Mouse (Mus musculus) lung, embryonic 14.5 days (tissue): ENCODE results near the gene Bmp7. TPM values are rescaled to one million over a fixed set of nuclear protein-coding genes. Genes with fewer than 3 reads are reported as not detected.

Experiments used
- ATAC-seq: fragments of 200-750 bp; cut with Nextera tagmentation; 2 replicates; pipeline ENCODE4 v1.8.0; 2017; ENCODE audit warnings: mild to moderate bottlenecking, moderate TSS enrichment, moderate library complexity; ENCODE audit not compliant: insufficient read depth
- DNase-seq: peaks from one replicate; pipeline ENCODE4 v3.0.0-alpha.2; 2015
- H3K27ac ChIP-seq: fragments of 300-500 bp; sonication (generic); 2 replicates; pipeline ENCODE4 v1.5.1; 2014; ENCODE audit warnings: low read depth, mild to moderate bottlenecking, moderate library complexity
- H3K27me3 ChIP-seq: fragments of 300-500 bp; sonication (generic); 2 replicates; pipeline ENCODE4 v1.6.1; 2014; ENCODE audit warnings: low read length, control low read depth; ENCODE audit not compliant: insufficient read depth
- H3K36me3 ChIP-seq: fragments of 300-500 bp; sonication (generic); 2 replicates; pipeline ENCODE4 v1.6.1; 2014; ENCODE audit warnings: control low read depth; ENCODE audit not compliant: insufficient read depth
- H3K4me1 ChIP-seq: fragments of 300-500 bp; sonication (generic); 2 replicates; pipeline ENCODE4 v1.6.1; 2014; ENCODE audit warnings: antibody characterized with exemption, control low read depth; ENCODE audit not compliant: insufficient read depth
- H3K4me2 ChIP-seq: fragments of 300-500 bp; sonication (generic); 2 replicates; pipeline ENCODE4 v1.6.1; 2014; ENCODE audit warnings: mild to moderate bottlenecking
- H3K4me3 ChIP-seq: fragments of 300-500 bp; sonication (generic); 2 replicates; pipeline ENCODE4 v1.5.1; 2014; ENCODE audit warnings: low read depth, low read length
- H3K9ac ChIP-seq: fragments of 300-500 bp; sonication (generic); 2 replicates; pipeline ENCODE4 v1.6.1; 2014
- H3K9me3 ChIP-seq: fragments of 300-500 bp; sonication (generic); 2 replicates; pipeline ENCODE4 v1.6.1; 2016; ENCODE audit warnings: low read depth, low read length, control low read depth
- CTCF ChIP-seq: IDR thresholded peaks from 2 replicates; pipeline ENCODE4 v1.5.1; 2016; ENCODE audit warnings: antibody characterized with exemption, low read depth
- WGBS: fragments of 180-500 bp; shearing (Covaris S2); extraction: QIAGEN DNeasy Blood & Tissue Kit; methylation state at CpG from one replicate; pipeline ENCODE4 v1.1.7; 2014; 5-methylcytosine and 5-hydroxymethylcytosine counted together
- polyA plus RNA-seq: library from polyadenylated mRNA; unstranded; fragments of >200 nt; fragmentation: Nextera tagmentation; extraction: Ambion mirVana; gene quantifications from 2 replicates; pipeline ENCODE4 v1.2.1, GENCODE M21; 2014

Gene Bmp7
- polyA plus RNA-seq, 1 experiment from 2014 or later, result 10.7 TPM

DNA sequence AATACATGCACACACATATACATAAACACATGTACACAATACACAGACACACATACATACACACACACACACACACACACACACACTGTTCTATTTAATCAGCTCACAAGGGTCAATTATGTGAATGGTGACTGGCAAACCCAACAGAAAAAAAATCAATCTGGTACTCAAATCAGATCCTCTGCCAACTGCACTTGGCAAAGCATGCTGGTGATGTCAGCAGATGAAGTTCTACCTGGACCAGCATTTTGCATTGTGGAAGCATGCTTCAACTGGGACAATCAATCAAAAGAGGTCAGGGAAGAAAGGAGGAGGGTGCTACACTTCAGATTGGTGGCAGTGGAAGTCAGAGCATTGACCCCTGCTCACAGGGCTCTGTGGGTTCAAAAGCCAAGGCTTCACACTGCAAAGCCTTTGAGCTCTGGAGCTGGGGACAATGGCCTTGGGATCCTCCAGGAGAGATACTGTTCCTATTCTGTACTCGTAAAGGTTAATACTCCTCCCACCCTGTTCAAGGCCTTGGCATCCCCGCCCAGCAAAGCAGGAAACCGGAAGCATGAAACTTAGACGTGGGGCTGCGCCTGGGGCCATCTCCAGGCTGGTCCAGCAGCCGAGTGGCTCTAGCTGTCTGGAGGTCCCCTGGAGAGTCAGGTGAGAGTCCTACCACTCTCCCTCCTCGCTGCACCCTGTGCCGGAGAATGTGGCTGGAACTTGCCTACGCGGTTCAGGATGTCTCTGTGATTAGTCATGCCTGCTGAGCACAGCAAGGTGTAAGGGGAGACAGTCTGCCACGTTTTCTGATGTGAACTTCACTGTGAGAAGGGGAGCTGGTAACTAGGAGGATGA lies 99.0 kb downstream of the Bmp7 start:
- Histone ChIP-seq H3K9ac (no peak overlapping the region), H3K36me3 (no peaks in the 10 kb centered on the region), H3K4me3 (no peak overlapping the region), H3K4me2 (no peak overlapping the region), H3K4me1 (no peaks in the 10 kb centered on the region), H3K9me3 (no peaks in the 10 kb centered on the region), H3K27ac (no peak overlapping the region), H3K27me3 (no peaks in the 10 kb centered on the region)
- ATAC-seq (no peak), DNase-seq (no peak)
- WGBS, result 60% methylated on average over 11 of the region's 11 CpGs
- TF ChIP-seq CTCF, result no peak

DNA sequence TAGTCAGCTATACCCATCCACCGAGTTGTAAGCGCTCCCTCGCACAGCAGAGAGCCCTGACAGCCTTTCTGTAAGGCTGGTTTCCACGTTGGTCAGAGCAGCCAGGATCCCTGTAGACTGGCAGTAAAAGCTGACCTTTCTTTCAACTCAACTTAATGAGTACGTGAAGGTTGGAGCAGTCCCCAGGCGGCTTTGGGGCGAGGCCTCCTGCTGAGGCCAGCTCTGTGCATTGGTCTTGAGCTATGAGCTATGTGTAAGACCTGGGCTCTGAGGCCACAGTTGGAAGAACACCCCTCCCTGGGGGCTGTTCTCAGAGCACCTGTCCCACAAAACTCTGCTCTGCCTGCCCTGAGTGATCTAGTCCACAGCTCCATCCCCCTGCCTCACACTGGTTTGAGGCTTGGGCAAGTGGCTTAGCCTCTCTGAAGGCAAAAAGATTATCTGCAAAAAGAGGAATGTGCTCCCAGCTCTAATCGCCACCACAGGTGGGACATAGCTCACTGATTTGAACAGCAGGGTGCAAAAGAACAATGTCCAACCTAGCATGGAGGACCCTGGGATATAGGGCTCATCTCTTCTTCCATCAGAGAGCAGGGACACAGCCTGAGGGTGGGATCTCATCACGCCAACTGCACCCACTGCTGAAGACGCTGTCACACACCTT lies 100.7 kb downstream of the Bmp7 start:
- Histone ChIP-seq H3K9ac (no peak overlapping the region), H3K27me3 (no peaks in the 10 kb centered on the region), H3K36me3 (no peaks in the 10 kb centered on the region), H3K4me2 (no peak overlapping the region), H3K9me3 (no peaks in the 10 kb centered on the region), H3K4me3 (no peak overlapping the region), H3K27ac (no peak overlapping the region), H3K4me1 (no peaks in the 10 kb centered on the region)
- no peak for TF ChIP-seq CTCF
- DNase-seq (no peak), ATAC-seq (no peak)
- 44% methylated on average over 10 of the region's 10 CpGs for WGBS

DNA sequence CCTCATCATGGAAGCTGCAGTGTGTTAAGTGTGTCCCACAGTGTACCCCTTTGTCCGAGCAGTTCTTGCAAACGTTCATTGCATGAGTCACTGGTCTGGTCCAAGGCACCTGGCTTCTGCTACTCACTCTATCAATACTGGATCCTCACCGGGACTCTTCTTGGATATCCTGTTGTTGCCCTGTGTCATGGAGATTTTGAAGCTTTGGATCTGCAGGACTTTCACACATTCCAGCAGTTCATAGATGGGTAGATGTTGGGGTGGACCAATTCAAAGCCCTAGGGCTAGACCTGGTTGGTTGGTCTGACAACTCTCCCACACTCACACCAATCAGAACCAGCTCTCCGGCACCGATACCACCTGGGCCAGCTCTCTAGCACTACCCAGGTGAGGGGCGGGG lies 103.6 kb downstream of the Bmp7 start:
- no peak for DNase-seq
- Histone ChIP-seq H3K4me3 (no peak overlapping the region), H3K9me3 (no peaks in the 10 kb centered on the region), H3K4me1 (no peaks in the 10 kb centered on the region), H3K36me3 (no peaks in the 10 kb centered on the region), H3K27ac (no peak overlapping the region), H3K4me2 (no peak overlapping the region), H3K9ac (no peak overlapping the region), H3K27me3 (no peaks in the 10 kb centered on the region)
- ATAC-seq, result no peak
- no peak for TF ChIP-seq CTCF
- 74% methylated on average over 6 of the region's 6 CpGs for WGBS

DNA sequence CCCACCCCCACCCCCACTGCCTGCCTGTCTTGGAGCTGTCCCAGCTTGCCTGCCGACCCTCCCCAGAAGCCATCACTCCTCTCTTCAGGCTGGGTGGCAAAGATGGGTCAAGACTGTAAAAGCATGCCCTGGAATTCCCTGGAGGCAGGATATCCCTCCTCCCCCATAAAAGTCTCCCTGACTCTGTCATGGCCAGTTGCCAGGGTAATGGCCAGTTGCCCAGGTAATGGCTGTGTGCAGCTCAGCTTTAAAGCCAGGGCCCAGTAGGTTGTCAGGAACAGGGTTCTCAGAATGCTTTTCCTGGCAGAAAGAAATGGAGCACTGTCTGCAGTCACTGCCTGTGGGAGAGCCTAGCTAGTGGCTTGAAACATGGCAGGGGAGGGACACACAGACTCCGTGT lies 106.9 kb downstream of the Bmp7 start:
- H3K36me3 ChIP-seq, result no peaks in the 10 kb centered on the region
- no peak overlapping the region for H3K4me3 ChIP-seq
- DNase-seq (peak; percentile 71), ATAC-seq (no peak)
- WGBS, result 33% methylated on average over 2 of the region's 2 CpGs
- H3K9ac ChIP-seq, result no peak overlapping the region; the same call in 1 of the 2 replicates
- no peak for TF ChIP-seq CTCF
- no peak overlapping the region for H3K4me2 ChIP-seq
- no peaks in the 10 kb centered on the region for H3K27me3 ChIP-seq
- H3K9me3 ChIP-seq, result no peaks in the 10 kb centered on the region
- no peaks in the 10 kb centered on the region for H3K4me1 ChIP-seq
- no peak overlapping the region for H3K27ac ChIP-seq

DNA sequence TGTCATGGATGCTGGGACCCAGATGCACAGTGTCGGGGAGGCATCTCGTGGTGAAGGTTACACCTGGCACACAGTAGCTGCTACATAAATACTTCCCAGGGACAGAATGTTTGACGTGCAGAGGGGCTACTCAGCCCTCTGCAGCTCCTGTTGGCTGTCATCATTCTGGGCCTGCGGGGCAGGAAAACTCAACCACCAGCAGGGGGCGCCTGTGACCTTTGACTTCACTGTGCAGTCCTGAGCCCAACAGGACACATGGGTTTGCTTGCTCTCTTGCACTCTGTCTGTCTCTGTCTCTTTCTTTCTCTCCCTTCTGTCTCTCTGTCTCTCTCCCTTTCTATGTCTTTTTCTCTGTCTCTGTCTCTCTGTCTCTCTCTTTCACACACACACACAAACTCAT lies 108.4 kb downstream of the Bmp7 start:
- WGBS, result 21% methylated on average over 5 of the region's 5 CpGs
- no peak overlapping the region for H3K9ac ChIP-seq
- no peaks in the 10 kb centered on the region for H3K9me3 ChIP-seq
- peak; percentile 93 for DNase-seq
- no peak overlapping the region for H3K4me2 ChIP-seq
- no peaks in the 10 kb centered on the region for H3K36me3 ChIP-seq
- ATAC-seq, result peak; percentile 73
- H3K4me3 ChIP-seq, result no peak overlapping the region
- TF ChIP-seq CTCF, result peak; percentile 91
- no peak overlapping the region for H3K27ac ChIP-seq
- H3K27me3 ChIP-seq, result no peaks in the 10 kb centered on the region
- no peaks in the 10 kb centered on the region for H3K4me1 ChIP-seq

DNA sequence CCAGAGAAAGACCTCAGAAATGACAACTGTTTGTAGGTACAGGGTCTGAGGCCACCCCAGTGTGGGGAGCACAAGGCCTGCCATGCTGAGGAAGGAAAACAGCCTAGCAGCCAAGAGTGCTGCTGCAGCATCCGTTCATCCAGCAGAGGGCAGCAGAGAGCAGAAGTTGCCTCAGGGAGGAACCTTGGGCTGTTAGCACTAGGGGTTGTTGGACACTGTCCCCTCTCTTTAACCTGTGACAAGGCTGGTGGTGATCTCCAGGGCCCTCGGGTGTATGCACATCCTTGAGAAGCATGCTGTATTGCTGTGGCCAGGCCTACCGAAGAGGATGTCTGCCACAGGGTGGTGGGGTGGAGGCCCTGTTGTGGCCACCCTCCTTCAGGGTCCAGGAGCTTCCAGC lies 109.0 kb downstream of the Bmp7 start:
- Histone ChIP-seq H3K27me3 (no peaks in the 10 kb centered on the region), H3K27ac (no peak overlapping the region)
- 11% methylated on average over 3 of the region's 3 CpGs for WGBS

DNA sequence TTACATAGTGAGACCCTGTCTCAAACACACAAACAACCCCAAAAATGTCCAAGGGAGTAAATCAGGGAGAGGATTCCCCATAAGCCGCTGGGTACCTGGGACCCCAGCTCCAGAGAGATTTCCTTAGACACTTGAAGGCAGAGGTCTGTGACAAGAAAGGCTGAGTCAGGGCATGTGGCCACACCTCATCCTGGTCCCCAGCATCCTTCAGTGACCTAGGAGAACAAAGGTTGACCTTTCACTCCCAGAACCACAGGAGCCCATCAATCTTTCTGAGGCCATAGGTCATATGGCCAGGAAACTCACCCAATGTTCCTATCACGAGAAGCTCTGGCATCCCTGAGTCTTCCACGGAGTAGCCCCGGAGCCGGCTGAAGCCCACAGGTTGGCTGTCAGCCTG lies 111.9 kb downstream of the Bmp7 start:
- H3K36me3 ChIP-seq, result no peaks in the 10 kb centered on the region
- no peak overlapping the region for H3K4me3 ChIP-seq
- no peak for ATAC-seq
- H3K27me3 ChIP-seq, result peaks cover 11% of the 10 kb centered on the region; the same call in 1 of the 2 replicates
- TF ChIP-seq CTCF, result no peak
- WGBS, result 26% methylated on average over 5 of the region's 5 CpGs
- no peak for DNase-seq
- H3K9me3 ChIP-seq, result no peaks in the 10 kb centered on the region
- H3K4me1 ChIP-seq, result no peaks in the 10 kb centered on the region
- no peak overlapping the region for H3K27ac ChIP-seq
- H3K4me2 ChIP-seq, result no peak overlapping the region
- H3K9ac ChIP-seq, result no peak overlapping the region

More for the DNA sequence above, 109.0 kb downstream of the Bmp7 start:
- no peaks in the 10 kb centered on the region for H3K4me1 ChIP-seq
- H3K9me3 ChIP-seq, result no peaks in the 10 kb centered on the region
- no peak overlapping the region for H3K4me3 ChIP-seq
- H3K9ac ChIP-seq, result no peak overlapping the region
- DNase-seq, result peak; percentile 95
- TF ChIP-seq CTCF, result peak; percentile 99
- H3K4me2 ChIP-seq, result no peak overlapping the region
- H3K36me3 ChIP-seq, result no peaks in the 10 kb centered on the region
- ATAC-seq, result peak; percentile 45
